ENCODE assay signal across 11 mouse cellular contexts in the genomic region with DNA sequence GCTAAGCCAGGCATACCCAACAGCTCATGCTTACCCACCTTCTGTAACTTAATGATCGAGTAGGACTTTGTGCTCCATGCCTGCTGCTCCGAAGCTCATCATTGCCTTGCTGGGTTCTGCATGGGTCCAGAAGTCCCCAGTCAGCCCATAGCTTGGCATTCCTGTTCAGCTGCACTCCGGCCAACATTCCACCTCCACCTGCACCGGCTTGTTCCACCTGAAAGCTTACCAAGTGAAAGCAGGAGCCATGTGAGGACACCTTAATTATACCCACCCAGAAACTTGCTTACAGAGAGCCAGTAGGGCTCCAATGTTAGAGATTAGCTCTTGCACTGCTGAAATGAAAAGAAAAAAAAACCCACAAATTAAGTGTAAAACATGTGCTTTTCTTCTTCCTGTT. TPM values are rescaled to one million over a fixed set of nuclear protein-coding genes. Genes with fewer than 3 reads are reported as not detected.
DNase-seq lines count a peak whose midpoint lies in the region; ATAC-seq and TF ChIP-seq lines count a peak whose summit lies in the region.
"Had no signal": no experiment of that assay in that cellular context is flagged by ENCODE, and none has a peak within 500 bp of the region (broad histone marks: within the 10 kb centered on the region; RNA-seq: fewer than 3 reads in every experiment).

No protein-coding gene starts in this region.

- H3K9me3 ChIP-seq in kidney, embryonic 14.5 days (ENCODE audit: control insufficient read depth, low read length) = no peaks in the 10 kb centered on the region
- H3K9me3 ChIP-seq in embryonic facial prominence, embryonic 13.5 days = no peaks in the 10 kb centered on the region
- no peaks in the 10 kb centered on the region for H3K9me3 ChIP-seq in intestine, postnatal 0 days (ENCODE audit: control insufficient read depth)
- H3K9me3 ChIP-seq in hindbrain, embryonic 10.5 days = no peaks in the 10 kb centered on the region

- no peaks in the 10 kb centered on the region for H3K27me3 ChIP-seq in kidney, embryonic 14.5 days (ENCODE audit: control insufficient read depth, insufficient read depth, low read length)
- no peaks in the 10 kb centered on the region for H3K27me3 ChIP-seq in embryonic facial prominence, embryonic 13.5 days
- no peaks in the 10 kb centered on the region for H3K27me3 ChIP-seq in intestine, postnatal 0 days (replicated peaks; ENCODE audit: control insufficient read depth, insufficient read depth, low read length)
- no peaks in the 10 kb centered on the region for H3K27me3 ChIP-seq in hindbrain, embryonic 10.5 days (ENCODE audit: insufficient read depth, poor library complexity, severe bottlenecking)
- H3K27me3 ChIP-seq: CH12.LX had no signal

- no peak overlapping the region for H3K9ac ChIP-seq in kidney, embryonic 14.5 days (ENCODE audit: low read depth, low read length)
- H3K9ac ChIP-seq in embryonic facial prominence, embryonic 13.5 days = no peak overlapping the region
- H3K9ac ChIP-seq in intestine, postnatal 0 days (ENCODE audit: low read depth, low read length) = no peak overlapping the region
- H3K9ac ChIP-seq: liver, embryonic 14.5 days had no signal

- no peak overlapping the region for H3K4me3 ChIP-seq in kidney, embryonic 14.5 days (ENCODE audit: low read length)
- H3K4me3 ChIP-seq in embryonic facial prominence, embryonic 13.5 days = no peak overlapping the region
- H3K4me3 ChIP-seq in intestine, postnatal 0 days (ENCODE audit: low read depth, low read length) = no peak overlapping the region
- H3K4me3 ChIP-seq in hindbrain, embryonic 10.5 days = no peak overlapping the region
- H3K4me3 ChIP-seq: heart, adult 2 months had no signal

- no peak overlapping the region for H3K4me2 ChIP-seq in kidney, embryonic 14.5 days (replicated peaks; ENCODE audit: low read depth, low read length)
- H3K4me2 ChIP-seq in embryonic facial prominence, embryonic 13.5 days = no peak overlapping the region
- no peak overlapping the region for H3K4me2 ChIP-seq in intestine, postnatal 0 days (replicated peaks; ENCODE audit: low read depth)

- ATAC-seq in kidney, embryonic 14.5 days (ENCODE audit: low FRiP score, low TSS enrichment) = no peak; the same call in 1 of the 2 replicates
- ATAC-seq in embryonic facial prominence, embryonic 13.5 days (ENCODE audit: insufficient number of reproducible peaks, insufficient read depth, low FRiP score, low TSS enrichment, low read depth) = peak; percentile 69
- ATAC-seq in intestine, postnatal 0 days = peak; percentile 59

- peak; percentile 96 for DNase-seq in kidney, adult 11 months
- DNase-seq in kidney, postnatal 36 days = peak; percentile 83 to 93
- no peak for DNase-seq in embryo, embryonic 10.5 days (ENCODE audit: low spot score)
- no peak for DNase-seq in hindbrain, embryonic 10.5 days (ENCODE audit: low spot score)
- DNase-seq: cerebellum, adult 9-10 months; heart, adult 2 months had no signal

- WGBS in kidney, embryonic 14.5 days = 75% methylated on average over 4 of the region's 4 CpGs
- WGBS in embryonic facial prominence, embryonic 13.5 days = 86% methylated on average over 4 of the region's 4 CpGs
- 64% methylated on average over 4 of the region's 4 CpGs for WGBS in intestine, postnatal 0 days
- 87% methylated on average over 4 of the region's 4 CpGs for WGBS in hindbrain, embryonic 10.5 days

- H3K36me3 ChIP-seq in kidney, embryonic 14.5 days (ENCODE audit: control insufficient read depth, insufficient read depth, low read length) = no peaks in the 10 kb centered on the region
- no peaks in the 10 kb centered on the region for H3K36me3 ChIP-seq in embryonic facial prominence, embryonic 13.5 days
- no peaks in the 10 kb centered on the region for H3K36me3 ChIP-seq in intestine, postnatal 0 days (ENCODE audit: control insufficient read depth, insufficient read depth)
- no peaks in the 10 kb centered on the region for H3K36me3 ChIP-seq in hindbrain, embryonic 10.5 days

- H3K27ac ChIP-seq in kidney, embryonic 14.5 days (ENCODE audit: low read depth, low read length) = no peak overlapping the region
- 0 out of 2 replicates have a peak overlapping the region, but pooled peaks have one; percentile 22 for H3K27ac ChIP-seq in embryonic facial prominence, embryonic 13.5 days
- no peak overlapping the region for H3K27ac ChIP-seq in intestine, postnatal 0 days (ENCODE audit: low read depth, low read length)
- H3K27ac ChIP-seq in hindbrain, embryonic 10.5 days = no peak overlapping the region
- H3K27ac ChIP-seq: heart, adult 2 months; liver, embryonic 14.5 days had no signal

- no peak for TF ChIP-seq CTCF in intestine, postnatal 0 days (IDR thresholded peaks at IDR 0.05; ENCODE audit: low read depth)

- peaks cover 11% of the 10 kb centered on the region; the same call in 1 of the 2 replicates for H3K4me1 ChIP-seq in kidney, embryonic 14.5 days (ENCODE audit: control insufficient read depth, insufficient read depth, low read length)
- H3K4me1 ChIP-seq in embryonic facial prominence, embryonic 13.5 days = peaks cover 34% of the 10 kb centered on the region
- 0 out of 2 replicates have a peak, but pooled peaks cover 3% of the 10 kb centered on the region for H3K4me1 ChIP-seq in intestine, postnatal 0 days (replicated peaks; ENCODE audit: control insufficient read depth, insufficient read depth, low read length)
- peaks cover 8% of the 10 kb centered on the region; the same call in 1 of the 2 replicates for H3K4me1 ChIP-seq in hindbrain, embryonic 10.5 days (replicated peaks)

RNA-seq across cellular contexts. Expression of a gene that starts 17.3 kb away (rescaled TPM):
- 5.7 and 6.0 TPM in 2 replicates for polyA plus RNA-seq in kidney, embryonic 14.5 days (2014; fragmentation: Nextera tagmentation; extraction: Ambion mirVana)
- polyA plus RNA-seq in embryonic facial prominence, embryonic 13.5 days (2015; fragmentation: Nextera tagmentation; extraction: Ambion mirVana) = 12.6 and 17.0 TPM in 2 replicates
- 5.0 and 7.0 TPM in 2 replicates for polyA plus RNA-seq in intestine, postnatal 0 days (2015; fragmentation: Nextera tagmentation; extraction: Ambion mirVana)
- 2.0 and 3.9 TPM in 2 replicates for polyA plus RNA-seq in hindbrain, embryonic 10.5 days (2016; fragmentation: Nextera tagmentation; extraction: Ambion mirVana)

Comparison
In these comparisons a context has a peak if more than half of its experiments do, and no peak if none do; other contexts are left out.
1. DNase-seq: peak in kidney, adult 11 months (single experiment) and kidney, postnatal 36 days (2 of 2); none in embryo, embryonic 10.5 days (single experiment) and hindbrain, embryonic 10.5 days (single experiment).